Mouse (Mus musculus) lung, adult 2 months (tissue): Measurements from ENCODE around the gene Slc12a5. TPM values are rescaled to one million over a fixed set of nuclear protein-coding genes. Genes with fewer than 3 reads are reported as not detected.

Experiments used
- DNase-seq: peaks from one replicate; pipeline ENCODE4 v3.0.0; 2022
- H3K4me1 ChIP-seq: fragments of 200-500 bp; 2 replicates; pipeline ENCODE4 v1.6.1; 2011; ENCODE audit warnings: low read length; ENCODE audit not compliant: control insufficient read depth, insufficient read depth
- H3K4me3 ChIP-seq: fragments of 200-500 bp; replicated peaks from 2 replicates; pipeline ENCODE3; 2011; ENCODE audit warnings: low read depth, mild to moderate bottlenecking, control low read depth, low read length; ENCODE audit errors: extremely low read depth
- CTCF ChIP-seq: fragments of 200-500 bp; IDR thresholded peaks from 2 replicates; pipeline ENCODE4 v1.5.1; 2011; ENCODE audit warnings: mild to moderate bottlenecking, low read length, control low read depth; ENCODE audit not compliant: insufficient read depth
- POLR2A ChIP-seq: fragments of 200-500 bp; IDR thresholded peaks from 2 replicates; pipeline ENCODE4 v1.6.1; 2011; ENCODE audit warnings: low read depth, mild to moderate bottlenecking, control low read depth, low read length, borderline replicate concordance; ENCODE audit errors: extremely low read depth
- WGBS: fragments of 180-500 bp; shearing (Covaris S2); methylation state at CpG from one replicate; pipeline ENCODE4 v1.1.7; 2018; 5-methylcytosine and 5-hydroxymethylcytosine counted together
- polyA plus RNA-seq: library from polyadenylated mRNA; depleted of rRNA; stranded (reverse); fragments of >200 nt; gene quantifications from 2 replicates; pipeline ENCODE4 v1.2.3, GENCODE M21; 2012

The Slc12a5 gene
- polyA plus RNA-seq, 1 experiment, result 3.6 TPM

DNA sequence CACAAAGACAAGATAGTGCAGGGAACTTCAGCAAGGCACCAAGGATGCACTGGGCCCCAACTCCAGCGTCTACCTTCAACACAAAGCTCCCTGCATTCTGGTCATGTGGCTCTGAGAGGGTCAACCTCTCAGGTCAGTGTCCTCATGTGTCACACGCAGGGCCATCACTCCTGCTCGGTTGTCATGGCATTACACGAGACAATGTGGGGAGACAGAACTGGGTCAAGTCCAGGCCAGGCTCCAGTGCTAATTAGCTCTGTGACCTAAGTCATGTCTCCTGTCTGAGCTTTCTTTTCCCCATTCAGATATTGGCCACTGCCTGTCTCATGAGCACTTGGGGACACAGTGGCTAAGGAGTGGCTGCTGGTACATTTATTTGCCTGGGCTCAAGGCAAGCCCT lies 37.3 kb upstream of the Slc12a5 start:
- TF ChIP-seq CTCF, result no peak
- TF ChIP-seq POLR2A, result no peak
- 71% methylated on average over 4 of the region's 4 CpGs for WGBS
- Histone ChIP-seq H3K4me3 (no peak overlapping the region), H3K4me1 (no peaks in the 10 kb centered on the region)
- no peak for DNase-seq

DNA sequence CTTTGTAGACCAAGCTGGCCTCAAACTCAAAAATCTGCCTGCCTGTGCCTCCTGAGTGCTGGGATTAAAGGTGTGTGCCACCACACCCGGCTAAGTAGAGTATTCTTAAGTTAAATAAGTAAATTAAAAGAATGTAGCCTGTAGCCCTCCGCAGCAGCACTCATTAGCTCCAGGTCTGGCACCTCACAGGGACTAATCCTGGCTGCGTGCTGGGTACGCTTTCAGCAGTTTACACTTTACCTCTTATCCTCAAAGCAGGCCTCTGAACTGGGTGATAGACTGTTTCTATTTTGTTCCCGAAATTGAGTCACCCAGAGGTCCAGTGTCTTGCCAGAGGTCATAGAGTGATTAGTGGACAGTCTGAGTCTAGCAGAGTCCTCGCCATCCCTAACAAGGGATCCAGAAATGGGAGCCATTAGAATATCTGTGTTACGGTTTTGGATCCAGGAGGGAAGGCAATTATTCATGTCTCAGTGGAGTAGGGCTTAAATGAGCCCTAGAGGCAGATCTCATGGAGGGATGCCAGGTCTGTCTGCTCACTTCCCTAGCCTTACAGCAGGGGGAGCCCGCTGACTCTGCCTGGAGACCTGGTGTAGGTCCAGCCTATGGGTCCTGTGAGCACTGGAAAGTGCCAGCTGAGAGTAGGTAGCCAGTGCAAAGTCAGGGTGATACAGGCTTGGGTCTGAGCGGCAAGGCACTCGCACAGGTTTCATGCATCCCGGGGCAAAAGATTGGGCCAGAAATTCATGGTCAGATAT lies 36.3 kb upstream of the Slc12a5 start:
- no peak overlapping the region for H3K4me3 ChIP-seq
- peak; percentile 91 for TF ChIP-seq CTCF
- no peak for TF ChIP-seq POLR2A
- DNase-seq, result peak; percentile 90
- WGBS, result 33% methylated on average over 11 of the region's 11 CpGs
- no peaks in the 10 kb centered on the region for H3K4me1 ChIP-seq

DNA sequence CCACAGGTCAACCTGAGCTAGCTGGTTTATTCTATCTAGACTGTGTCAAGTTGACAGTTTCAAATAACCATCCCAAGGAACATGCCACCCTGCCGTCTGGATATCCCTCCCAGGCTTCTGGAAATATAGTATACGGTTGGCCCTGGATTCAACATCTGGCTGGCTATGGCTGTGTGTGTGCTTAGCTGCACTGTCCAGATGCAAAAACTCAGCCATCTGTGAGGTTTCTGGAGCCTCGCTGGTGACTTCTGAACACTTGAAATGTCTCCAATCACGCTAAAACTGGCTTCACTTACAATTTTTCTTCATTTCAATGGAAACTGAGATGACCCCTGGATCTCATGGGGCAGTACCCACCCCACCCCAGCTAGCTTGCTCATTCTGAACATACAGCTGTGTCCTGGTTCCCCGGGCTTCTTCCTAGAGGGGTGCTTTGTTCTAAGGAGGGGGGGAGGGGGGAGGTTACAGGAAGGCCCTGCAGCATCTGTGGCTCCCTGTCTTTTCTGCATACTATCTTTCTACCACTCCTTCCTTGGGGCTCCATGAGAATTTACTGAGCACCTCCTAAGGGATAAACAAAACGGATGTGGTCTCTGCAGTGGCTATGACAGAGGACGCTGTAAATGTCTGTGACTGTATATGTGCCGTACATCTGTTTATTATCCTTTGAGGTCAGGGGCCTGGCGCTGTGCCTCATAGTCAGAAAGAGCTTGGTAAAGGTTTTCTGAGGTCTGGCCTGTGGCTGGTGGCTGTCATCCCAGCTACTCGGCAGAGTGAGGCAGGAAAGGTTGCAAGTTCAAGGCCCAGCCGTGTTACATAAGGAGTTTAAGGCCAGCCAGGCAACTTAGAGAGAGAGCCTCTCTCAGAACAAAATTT lies 29.7 kb upstream of the Slc12a5 start:
- TF ChIP-seq CTCF, result no peak
- TF ChIP-seq POLR2A, result no peak
- H3K4me3 ChIP-seq, result no peak overlapping the region
- H3K4me1 ChIP-seq, result no peaks in the 10 kb centered on the region
- DNase-seq, result no peak
- WGBS, result 46% methylated on average over 11 of the region's 11 CpGs

DNA sequence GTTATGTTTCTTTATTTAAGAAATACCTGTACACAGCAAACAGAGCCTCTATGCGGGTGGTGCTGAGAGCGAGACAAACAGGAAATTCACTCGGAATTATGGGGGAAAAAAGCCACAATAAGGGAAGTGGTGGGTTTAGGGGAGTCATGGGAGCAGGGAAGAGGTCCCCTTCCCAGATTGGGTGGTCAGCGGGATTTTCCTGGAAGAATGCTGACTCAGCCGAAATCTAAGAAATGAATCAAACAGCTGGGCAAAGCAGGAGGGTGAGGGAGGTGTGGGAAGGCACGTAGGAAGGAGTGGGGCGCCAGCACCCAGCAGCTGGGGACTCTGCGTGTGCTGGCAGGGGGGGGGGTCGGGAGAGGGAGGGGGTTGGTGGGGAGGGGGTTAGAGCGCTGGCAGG lies 27.1 kb upstream of the Slc12a5 start:
- no peaks in the 10 kb centered on the region; the same call in 1 of the 2 replicates for H3K4me1 ChIP-seq
- TF ChIP-seq CTCF, result no peak
- TF ChIP-seq POLR2A, result no peak
- 24% methylated on average over 9 of the region's 10 CpGs for WGBS
- DNase-seq, result no peak
- no peak overlapping the region for H3K4me3 ChIP-seq

DNA sequence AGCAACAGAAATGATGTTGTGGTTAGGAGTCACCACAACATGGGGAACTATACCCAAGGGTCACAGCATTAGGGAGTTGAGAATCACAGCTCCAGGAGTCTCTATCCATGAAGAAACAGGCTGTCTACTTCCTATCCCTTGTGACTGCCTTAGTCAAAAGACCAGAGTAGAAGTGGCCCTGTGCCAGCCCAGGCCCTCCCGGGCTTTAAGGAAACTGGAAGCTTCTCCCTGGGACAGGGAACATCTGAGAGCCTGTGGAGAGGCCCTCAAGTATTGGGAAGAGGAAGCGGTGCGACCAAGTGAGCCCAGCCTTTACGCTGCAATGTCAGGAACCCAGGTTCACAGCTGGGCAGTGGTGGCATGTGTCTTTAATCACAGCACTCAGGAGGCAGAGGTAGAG lies 24.6 kb upstream of the Slc12a5 start:
- Histone ChIP-seq H3K4me1 (no peaks in the 10 kb centered on the region; the same call in 1 of the 2 replicates), H3K4me3 (no peak overlapping the region)
- no peak for TF ChIP-seq CTCF
- TF ChIP-seq POLR2A, result no peak
- DNase-seq, result no peak
- WGBS, result 48% methylated on average over 4 of the region's 4 CpGs

DNA sequence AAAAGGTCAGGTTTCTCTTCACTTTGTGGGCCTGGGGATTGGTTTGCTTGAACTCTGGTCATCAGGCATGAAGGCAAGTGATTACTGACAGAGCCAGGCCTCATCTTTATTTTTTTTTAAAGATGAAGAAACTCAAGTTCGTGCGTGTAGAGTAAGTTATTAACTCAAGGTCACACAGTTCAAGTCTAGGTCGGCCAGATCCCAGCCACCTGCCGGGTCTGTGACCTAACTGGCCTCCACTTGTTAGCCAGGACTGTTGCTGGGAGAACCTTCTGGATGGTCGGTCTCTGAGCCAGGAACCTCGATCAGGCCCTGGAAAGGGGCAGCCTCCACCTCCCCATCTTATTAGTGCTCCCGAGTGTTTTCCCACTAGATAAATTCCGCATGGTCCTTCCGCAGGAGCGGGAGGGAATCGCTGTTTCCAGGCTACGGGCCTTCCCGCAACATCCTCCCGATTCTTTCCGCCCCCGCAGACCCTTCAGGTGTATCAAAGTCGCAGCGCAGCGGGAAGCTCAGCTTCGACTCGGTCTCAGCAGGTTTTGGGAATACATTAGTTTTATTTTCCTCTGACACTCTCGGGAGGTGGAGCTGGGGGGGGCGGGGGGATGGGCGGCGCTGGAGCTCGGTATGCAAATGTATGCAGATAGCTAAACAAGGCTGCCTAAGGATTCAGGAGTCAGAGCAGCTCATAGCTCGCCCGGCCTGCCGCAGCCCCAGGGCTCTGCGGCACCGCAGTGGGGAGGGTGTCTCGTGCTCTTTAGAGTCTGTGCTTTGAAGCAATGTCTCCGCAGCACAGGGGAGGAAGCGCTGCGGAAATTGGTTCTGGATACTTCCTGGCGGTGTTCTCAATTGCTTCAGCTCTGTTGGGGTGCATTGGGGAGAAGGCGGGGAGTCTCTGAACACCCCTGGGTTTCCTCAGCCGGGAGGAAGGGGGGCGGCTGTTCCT lies 22.2 kb upstream of the Slc12a5 start:
- 6% methylated on average over 39 of the region's 39 CpGs for WGBS
- H3K4me3 ChIP-seq, result peak overlapping the region; percentile 27
- no peaks in the 10 kb centered on the region; the same call in 1 of the 2 replicates for H3K4me1 ChIP-seq
- no peak for TF ChIP-seq POLR2A
- TF ChIP-seq CTCF, result no peak
- no peak for DNase-seq

DNA sequence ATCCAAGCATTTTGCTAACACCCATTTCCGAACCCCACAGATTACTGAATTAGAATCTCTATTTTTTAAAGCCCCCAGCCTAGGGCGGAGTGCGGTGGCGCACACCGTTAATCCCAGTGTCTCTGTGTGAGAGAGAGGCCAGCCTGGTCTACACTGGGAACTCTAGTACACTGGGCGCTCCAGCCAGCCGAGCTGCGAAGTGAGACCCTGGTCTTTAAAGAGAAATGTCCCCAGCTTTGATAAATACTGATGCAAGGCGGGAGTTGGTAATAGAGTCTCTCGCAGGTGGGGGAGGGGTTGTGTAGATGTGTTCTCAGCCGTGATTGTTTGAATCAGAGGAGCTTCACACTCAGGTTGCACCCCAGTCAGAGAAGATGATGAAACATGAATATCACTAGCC lies 21.5 kb upstream of the Slc12a5 start:
- WGBS, result 4% methylated on average over 11 of the region's 11 CpGs
- TF ChIP-seq CTCF (no peak), POLR2A (no peak)
- Histone ChIP-seq H3K4me3 (no peak overlapping the region), H3K4me1 (no peaks in the 10 kb centered on the region; the same call in 1 of the 2 replicates)
- DNase-seq, result no peak

DNA sequence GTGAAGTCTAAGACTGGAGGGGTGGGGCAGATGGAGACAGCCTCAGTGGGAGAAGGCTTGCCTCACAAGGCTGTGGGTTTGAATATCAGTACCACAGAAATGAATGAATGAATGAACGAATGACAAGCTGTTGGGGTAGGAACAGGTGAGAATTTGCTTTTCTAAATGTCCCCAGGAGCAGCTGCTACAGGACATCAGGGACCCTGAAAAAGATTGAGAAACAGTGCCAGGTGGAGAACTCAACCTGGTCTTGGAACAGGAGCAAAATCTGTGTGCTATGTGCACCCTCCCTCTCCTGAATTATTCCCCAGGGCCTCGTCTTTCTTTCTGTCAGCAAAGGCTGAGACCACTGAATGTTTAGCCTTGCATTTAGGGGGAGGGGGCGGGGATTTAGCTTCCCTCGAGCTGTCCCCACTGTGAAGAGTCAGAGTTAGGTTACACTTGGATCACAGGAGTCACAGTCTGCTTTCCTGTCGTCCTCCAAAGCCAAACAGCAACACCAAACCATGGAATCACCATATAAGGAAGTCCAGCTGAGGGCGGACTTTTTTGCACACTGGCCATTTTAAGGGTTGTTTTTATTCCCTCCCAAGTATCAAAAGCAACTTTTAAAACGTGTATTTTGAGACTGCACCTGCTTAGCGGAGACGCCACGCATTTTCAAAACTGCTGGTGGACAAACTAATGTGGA lies 20.3 kb upstream of the Slc12a5 start, which contains the start of gene Mmp9:
TSS of gene Mmp9 (plus strand) at position 641 of the 691 bp plus-strand sequence.
- no peak for DNase-seq
- WGBS, result 26% methylated on average over 10 of the region's 10 CpGs
- TF ChIP-seq CTCF (no peak), POLR2A (no peak)
- Histone ChIP-seq H3K4me1 (no peaks in the 10 kb centered on the region; the same call in 1 of the 2 replicates), H3K4me3 (no peak within 1 kb of the TSS)

DNA sequence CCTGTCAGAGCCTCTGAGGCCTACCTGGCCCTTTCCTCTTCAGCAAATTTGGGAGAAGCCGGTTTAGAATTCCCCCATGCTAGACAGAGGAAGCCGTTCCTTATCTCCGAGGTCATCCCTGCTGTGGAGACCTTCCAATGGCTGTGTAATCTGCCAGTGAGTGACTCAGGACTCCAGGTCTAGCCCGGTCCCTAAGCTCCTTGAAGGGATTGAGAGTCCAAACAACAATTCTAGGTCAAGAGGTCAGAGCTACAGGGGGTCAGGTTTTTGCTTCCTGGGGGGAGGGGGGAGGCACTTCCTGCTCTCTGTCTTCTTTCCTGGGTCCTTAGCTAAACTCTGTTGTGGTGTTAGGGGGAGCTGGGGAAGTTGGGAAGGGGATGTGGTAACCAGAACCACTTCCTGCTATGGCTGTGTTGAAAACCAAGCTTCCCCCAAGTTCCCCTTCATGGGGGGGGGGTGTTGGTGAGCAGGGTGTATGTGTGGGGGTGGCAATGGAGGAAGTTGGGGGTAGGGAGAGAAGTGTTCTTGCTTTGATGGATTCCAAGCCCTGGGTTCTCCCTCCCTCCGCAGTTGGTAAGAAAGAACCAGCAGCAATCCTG lies 17.8 kb upstream of the Slc12a5 start:
- Histone ChIP-seq H3K4me1 (no peaks in the 10 kb centered on the region; the same call in 1 of the 2 replicates), H3K4me3 (no peak overlapping the region)
- TF ChIP-seq POLR2A (no peak), CTCF (no peak)
- no peak for DNase-seq
- WGBS, result 19% methylated on average over 5 of the region's 5 CpGs
